Mouse (Mus musculus) liver, embryonic 11.5 days (tissue): ENCODE data around the gene Mtfr1l. TPM values are rescaled to one million over a fixed set of nuclear protein-coding genes. Genes with fewer than 3 reads are reported as not detected.

Source experiments
- ATAC-seq: fragments of 200-750 bp; cut with Nextera tagmentation; replicated peaks from 2 replicates; pipeline ENCODE4 v1.8.0; 2017; ENCODE audit warnings: moderate number of reproducible peaks, mild to moderate bottlenecking, moderate TSS enrichment, moderate library complexity; ENCODE audit not compliant: low FRiP score
- DNase-seq: peaks from one replicate; pipeline ENCODE4 v3.0.0-alpha.2; 2017; ENCODE audit warnings: low spot score
- H3K27ac ChIP-seq: fragments of 300-500 bp; sonication (generic); 2 replicates; pipeline ENCODE4 v1.5.1; 2014; ENCODE audit warnings: mild to moderate bottlenecking, low read depth, low read length, control low read depth
- H3K27me3 ChIP-seq: fragments of 300-500 bp; sonication (generic); replicated peaks from 2 replicates; pipeline ENCODE4 v1.6.1; 2014; ENCODE audit warnings: low read length, mixed read lengths; ENCODE audit not compliant: control insufficient read depth, insufficient read depth
- H3K36me3 ChIP-seq: fragments of 300-500 bp; sonication (generic); 2 replicates; pipeline ENCODE4 v1.6.1; 2014; ENCODE audit warnings: mild to moderate bottlenecking, low read length, moderate library complexity, mixed read lengths; ENCODE audit not compliant: control insufficient read depth, insufficient read depth
- H3K4me1 ChIP-seq: fragments of 300-500 bp; sonication (generic); replicated peaks from 2 replicates; pipeline ENCODE4 v1.6.1; 2014; ENCODE audit warnings: low read length, mixed read lengths; ENCODE audit not compliant: control insufficient read depth, insufficient read depth
- H3K4me2 ChIP-seq: fragments of 300-500 bp; sonication (generic); 2 replicates; pipeline ENCODE4 v1.6.1; 2014; ENCODE audit warnings: mild to moderate bottlenecking, control low read depth, moderate library complexity
- H3K4me3 ChIP-seq: fragments of 300-500 bp; sonication (generic); 2 replicates; pipeline ENCODE4 v1.5.1; 2014; ENCODE audit warnings: low read depth, low read length, control low read depth
- H3K9ac ChIP-seq: fragments of 300-500 bp; sonication (generic); 2 replicates; pipeline ENCODE4 v1.6.1; 2014; ENCODE audit warnings: low read depth, low read length, control low read depth
- H3K9me3 ChIP-seq: fragments of 300-500 bp; sonication (generic); 2 replicates; pipeline ENCODE4 v1.6.1; 2016; ENCODE audit warnings: low read length, inconsistent platforms, mixed read lengths; ENCODE audit not compliant: control insufficient read depth
- WGBS: fragments of 180-500 bp; shearing (Covaris S2); extraction: QIAGEN DNeasy Blood & Tissue Kit; methylation state at CpG from one replicate; pipeline ENCODE4 v1.1.7; 2014; 5-methylcytosine and 5-hydroxymethylcytosine counted together
- polyA plus RNA-seq: library from polyadenylated mRNA; unstranded; fragments of >200 nt; fragmentation: Nextera tagmentation; extraction: Ambion mirVana; gene quantifications from 2 replicates; pipeline ENCODE4 v1.2.1, GENCODE M21; 2014

The Mtfr1l gene
- polyA plus RNA-seq, 1 experiment from 2014 or later: 107 TPM

DNA sequence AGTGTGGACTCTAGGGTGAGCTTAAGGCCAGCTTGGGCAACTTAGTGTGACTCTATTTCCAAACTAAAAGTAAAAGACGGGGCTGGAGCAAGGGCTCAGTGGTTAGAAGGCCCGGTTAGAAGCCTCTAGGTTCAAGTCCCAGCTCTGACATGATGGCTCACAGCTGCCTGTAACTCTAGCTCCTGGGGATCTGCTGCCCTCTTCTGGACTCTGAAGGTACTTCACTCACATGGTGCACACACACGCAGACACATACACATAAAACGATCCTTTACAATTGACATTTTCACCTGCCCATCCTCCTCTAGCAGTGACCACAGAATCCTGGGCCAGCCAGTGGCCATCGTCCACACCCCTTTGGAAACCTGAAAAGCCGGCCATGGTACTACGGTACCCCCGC is 14.7 kb upstream of the Mtfr1l start:
- Histone ChIP-seq H3K27ac (no peak overlapping the region), H3K36me3 (peaks cover 12% of the 10 kb centered on the region), H3K4me3 (no peak overlapping the region), H3K9ac (no peak overlapping the region), H3K9me3 (peaks cover 4% of the 10 kb centered on the region), H3K4me2 (no peak overlapping the region), H3K27me3 (no peaks in the 10 kb centered on the region), H3K4me1 (peaks cover 24% of the 10 kb centered on the region)
- ATAC-seq (no peak), DNase-seq (no peak)
- WGBS: 96% methylated on average over 8 of the region's 8 CpGs

DNA sequence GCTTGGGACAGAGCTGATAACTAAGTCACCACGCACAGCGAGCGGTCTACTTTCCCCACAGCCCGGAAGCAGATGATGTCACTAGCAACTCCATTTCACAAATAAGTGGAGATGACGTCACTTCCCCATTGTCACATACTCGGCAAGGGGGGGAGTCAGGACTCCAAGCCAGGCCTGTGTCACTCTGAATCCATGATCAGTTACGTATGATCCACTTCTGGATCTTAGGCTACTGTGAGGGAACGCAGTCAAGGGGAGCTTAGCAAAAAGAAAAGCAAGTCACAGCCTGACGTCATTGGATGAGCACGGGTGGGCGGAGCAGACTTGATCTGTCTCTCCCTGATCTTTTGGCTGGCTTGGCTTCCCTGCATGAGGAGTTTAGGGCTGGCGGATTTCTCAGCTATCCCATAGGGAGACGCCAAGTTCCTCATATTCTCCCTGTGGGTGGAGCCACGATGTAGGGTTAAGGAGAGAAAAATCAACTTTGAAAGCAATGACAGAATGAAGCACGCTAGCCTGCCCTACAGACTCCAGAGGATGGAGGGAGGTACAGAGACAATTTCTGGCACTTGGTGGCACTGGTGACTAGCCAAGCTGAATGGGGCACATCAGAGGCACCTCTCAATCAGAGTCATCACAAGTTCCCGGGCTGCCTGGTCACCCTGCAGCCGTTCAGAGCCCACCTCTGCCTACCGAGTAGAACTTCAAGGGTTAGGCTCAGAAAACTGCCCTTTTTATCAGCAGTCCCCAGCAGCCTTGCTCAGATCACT is 13.2 kb upstream of the Mtfr1l start:
- Histone ChIP-seq H3K27me3 (no peaks in the 10 kb centered on the region), H3K27ac (0 out of 2 replicates have a peak overlapping the region, but pooled peaks have one; percentile 15), H3K9ac (no peak overlapping the region), H3K36me3 (peaks cover 17% of the 10 kb centered on the region), H3K4me2 (peak overlapping the region; percentile 13; the same call in 1 of the 2 replicates), H3K4me1 (peaks cover 24% of the 10 kb centered on the region), H3K4me3 (no peak overlapping the region), H3K9me3 (peaks cover 4% of the 10 kb centered on the region)
- DNase-seq: no peak
- 60% methylated on average over 18 of the region's 18 CpGs for whole genome bisulfite sequencing
- peak; percentile 57; the same call in 1 of the 2 replicates for ATAC-seq

DNA sequence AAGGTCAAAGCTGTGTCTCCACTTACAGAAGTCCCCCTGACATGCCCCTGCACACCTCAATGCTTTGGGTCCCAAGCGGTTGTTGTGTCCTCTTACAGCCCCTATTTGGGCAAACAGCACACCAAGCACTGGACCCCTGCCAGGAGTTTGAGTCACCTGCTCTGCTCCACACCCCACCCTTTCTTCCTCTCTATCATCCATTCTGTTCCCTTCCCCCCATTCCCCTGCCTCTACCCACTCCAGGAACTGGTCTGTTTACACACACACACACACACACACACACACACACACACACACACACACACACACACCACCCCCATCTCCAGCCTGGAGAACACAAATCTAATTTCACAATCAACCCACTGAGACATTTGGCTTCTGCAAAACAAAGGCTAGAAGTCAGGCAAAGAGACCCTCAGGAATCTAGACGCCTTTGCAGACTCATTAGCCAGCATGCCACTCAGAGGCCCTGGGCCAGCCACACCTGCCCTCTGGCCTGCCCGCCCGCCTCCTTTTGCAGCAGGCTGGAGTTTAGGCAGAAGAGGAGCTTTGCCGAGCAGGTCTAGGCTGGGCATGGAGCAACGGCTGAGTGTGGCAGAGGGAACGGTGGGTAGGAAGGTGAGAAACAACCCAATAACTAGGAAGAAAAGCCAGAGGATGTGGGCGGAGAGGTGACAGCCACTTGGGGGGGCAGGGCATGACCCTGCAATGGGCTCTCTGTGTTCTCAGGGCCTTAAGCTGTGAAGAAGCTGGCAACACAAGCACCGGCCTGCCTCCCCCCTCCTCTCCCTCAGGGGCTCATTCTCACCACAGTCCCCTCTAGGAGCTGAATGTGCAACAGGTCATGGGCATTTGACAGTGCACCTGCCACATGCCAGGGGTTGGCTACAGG is 11.9 kb upstream of the Mtfr1l start:
- ATAC-seq (no peak), DNase-seq (no peak)
- no peak overlapping the region for H3K27ac ChIP-seq
- H3K9ac ChIP-seq: no peak overlapping the region
- peaks cover 4% of the 10 kb centered on the region for H3K9me3 ChIP-seq
- H3K27me3 ChIP-seq: no peaks in the 10 kb centered on the region
- no peak overlapping the region for H3K4me2 ChIP-seq
- no peak overlapping the region for H3K4me3 ChIP-seq
- WGBS: 75% methylated on average over 9 of the region's 9 CpGs
- H3K4me1 ChIP-seq: peaks cover 21% of the 10 kb centered on the region
- peaks cover 25% of the 10 kb centered on the region for H3K36me3 ChIP-seq

DNA sequence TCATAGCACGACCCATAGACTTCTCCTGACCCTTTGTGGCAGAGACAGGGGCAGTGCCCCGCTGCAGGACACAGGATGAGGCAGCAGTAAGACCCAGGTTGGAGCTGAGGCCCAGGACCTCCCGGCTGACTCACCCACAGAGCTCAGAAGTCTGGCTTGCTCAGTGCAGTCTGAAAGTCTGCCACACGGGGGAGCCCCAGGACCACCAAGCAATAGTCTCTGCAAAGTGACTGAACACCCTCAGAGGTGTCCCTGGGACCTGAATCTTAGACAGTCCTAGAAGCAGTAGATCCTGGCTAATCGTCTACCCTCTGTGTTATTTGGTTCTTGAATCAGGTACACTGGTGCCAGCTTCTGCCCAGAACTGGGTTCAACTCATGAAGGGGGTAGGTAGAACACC is 8.1 kb upstream of the Mtfr1l start:
- H3K27me3 ChIP-seq: no peaks in the 10 kb centered on the region
- H3K27ac ChIP-seq: no peak overlapping the region
- DNase-seq (peak; percentile 88), ATAC-seq (peak; percentile 66)
- no peak overlapping the region for H3K4me3 ChIP-seq
- no peaks in the 10 kb centered on the region for H3K9me3 ChIP-seq
- H3K9ac ChIP-seq: no peak overlapping the region
- WGBS: 8% methylated on average over 5 of the region's 5 CpGs
- H3K36me3 ChIP-seq: peaks cover 21% of the 10 kb centered on the region
- no peak overlapping the region for H3K4me2 ChIP-seq
- peaks cover 10% of the 10 kb centered on the region for H3K4me1 ChIP-seq

DNA sequence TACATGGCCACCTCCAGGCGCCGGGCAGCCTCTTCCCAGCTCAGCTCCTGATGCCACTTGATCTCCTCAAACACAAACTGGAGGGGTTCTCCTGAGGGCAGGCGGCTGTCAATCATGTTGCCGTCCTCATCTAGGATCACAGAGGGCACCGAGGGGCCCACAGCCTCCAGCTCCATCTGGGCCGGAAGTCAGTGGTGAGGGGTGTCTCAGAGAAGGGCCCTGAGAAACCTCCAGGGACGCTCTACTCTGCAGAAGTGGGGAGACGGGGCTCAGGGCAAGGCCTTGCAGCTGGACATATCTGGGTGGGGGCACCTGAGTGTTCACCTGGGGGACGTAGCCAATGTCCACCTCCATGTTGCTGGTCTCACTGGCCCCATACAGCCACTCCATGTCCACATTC is 7.5 kb upstream of the Mtfr1l start:
- H3K36me3 ChIP-seq: peaks cover 18% of the 10 kb centered on the region
- no peaks in the 10 kb centered on the region for H3K27me3 ChIP-seq
- no peak overlapping the region for H3K4me2 ChIP-seq
- no peak overlapping the region for H3K4me3 ChIP-seq
- ATAC-seq (0 out of 2 replicates have a peak, but pooled peaks have one; percentile 5), DNase-seq (no peak)
- no peaks in the 10 kb centered on the region for H3K9me3 ChIP-seq
- H3K4me1 ChIP-seq: peaks cover 5% of the 10 kb centered on the region
- WGBS: 92% methylated on average over 9 of the region's 9 CpGs
- no peak overlapping the region for H3K9ac ChIP-seq
- H3K27ac ChIP-seq: no peak overlapping the region

DNA sequence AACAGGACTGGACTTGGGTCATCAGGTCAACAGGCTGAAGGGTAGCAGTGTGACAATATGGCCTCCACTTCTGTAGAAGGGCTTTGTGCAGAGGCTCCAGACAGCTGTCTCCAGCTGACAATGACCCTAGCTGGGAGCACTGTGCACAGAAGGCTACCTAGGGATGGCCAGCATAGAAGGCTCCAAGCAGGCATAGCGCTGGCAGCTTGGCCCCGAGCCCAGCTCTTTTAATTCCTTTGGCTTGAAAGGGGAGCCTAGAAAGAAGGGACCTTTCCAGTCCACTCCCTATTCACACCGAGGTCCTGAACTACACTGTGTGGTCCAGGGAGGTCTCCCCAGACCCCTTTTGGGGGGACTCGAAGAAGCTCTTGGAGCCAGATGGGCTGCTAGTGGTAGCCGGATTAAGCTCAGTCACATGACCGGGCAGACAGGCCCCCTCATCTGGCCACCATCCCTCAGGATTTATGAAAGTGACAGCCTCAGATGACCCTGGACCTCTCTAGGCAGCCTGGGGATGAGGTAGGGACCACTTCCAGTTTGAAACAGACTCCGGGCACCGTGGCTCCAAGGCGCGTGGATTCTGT is 3.9 kb upstream of the Mtfr1l start:
- no peak overlapping the region for H3K4me3 ChIP-seq
- H3K4me2 ChIP-seq: no peak overlapping the region
- WGBS: 86% methylated on average over 10 of the region's 10 CpGs
- DNase-seq (no peak), ATAC-seq (no peak)
- H3K4me1 ChIP-seq: peaks cover 8% of the 10 kb centered on the region
- no peaks in the 10 kb centered on the region for H3K9me3 ChIP-seq
- H3K9ac ChIP-seq: no peak overlapping the region
- no peak overlapping the region for H3K27ac ChIP-seq
- no peaks in the 10 kb centered on the region for H3K27me3 ChIP-seq
- peaks cover 13% of the 10 kb centered on the region for H3K36me3 ChIP-seq

DNA sequence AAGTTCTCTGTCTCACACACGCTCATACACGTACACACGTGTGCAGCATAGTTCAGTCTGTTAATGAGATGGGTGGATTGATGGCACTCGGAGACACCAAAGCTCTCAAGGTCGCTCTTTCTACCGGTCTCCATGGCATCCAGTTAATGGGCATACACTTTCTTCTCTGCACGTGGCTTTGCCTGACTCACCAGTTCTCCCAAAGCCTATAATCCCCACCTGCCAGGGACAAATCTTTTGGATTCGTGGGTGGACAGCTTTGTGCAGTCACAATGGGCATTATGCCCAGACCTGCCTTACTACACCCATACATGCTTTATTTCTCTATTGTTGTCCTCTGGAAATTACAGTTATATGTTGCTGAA is 582 bp upstream of the Mtfr1l start:
- ATAC-seq: no peak
- H3K9me3 ChIP-seq: no peaks in the 10 kb centered on the region
- 14% methylated on average over 8 of the region's 8 CpGs for WGBS

DNA sequence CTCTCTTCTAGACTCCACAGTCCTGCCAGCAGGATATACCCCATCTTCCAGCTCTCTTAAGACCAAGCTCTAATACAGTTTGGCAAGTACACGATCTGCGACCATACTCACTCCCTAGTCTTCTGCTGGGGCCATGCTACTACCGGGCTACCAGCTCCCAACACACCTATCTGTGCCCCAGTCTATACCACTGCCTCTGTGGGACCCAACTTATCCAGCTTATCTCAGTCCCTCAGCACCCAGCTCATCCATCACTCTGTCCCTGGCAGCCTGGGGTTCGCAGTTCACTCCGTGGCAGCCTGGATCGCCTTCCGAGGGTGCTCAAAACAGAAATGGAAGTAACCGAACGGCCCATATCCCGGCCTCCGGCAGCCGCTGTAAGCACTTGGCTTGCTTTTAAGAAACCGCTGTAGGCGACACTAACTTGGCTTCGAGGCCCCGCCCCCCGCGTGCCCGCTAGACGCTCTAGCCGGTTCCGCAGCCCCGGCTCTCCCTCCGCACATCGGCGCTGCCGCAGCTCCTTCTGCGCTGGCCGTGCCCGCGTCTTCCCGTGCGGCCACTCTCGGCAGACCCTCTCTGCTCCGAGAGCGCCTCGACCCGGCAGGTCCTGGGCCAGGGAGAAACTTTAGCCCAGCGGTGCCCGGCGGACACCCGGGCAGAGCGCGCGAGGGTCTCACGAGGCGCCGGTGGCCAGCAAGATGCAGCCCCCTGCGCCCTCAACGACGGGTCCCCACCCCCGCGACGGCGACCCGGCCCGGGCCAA is 882 bp downstream of the Mtfr1l start:
- peaks cover 8% of the 10 kb centered on the region; the same call in 1 of the 2 replicates for H3K36me3 ChIP-seq
- H3K4me3 ChIP-seq: peak overlapping the region; percentile 98
- peak overlapping the region; percentile 85 for H3K27ac ChIP-seq
- peak overlapping the region; percentile 91 for H3K9ac ChIP-seq
- ATAC-seq (peak; percentile 72), DNase-seq (peak; percentile 75)
- no peaks in the 10 kb centered on the region for H3K9me3 ChIP-seq
- peak overlapping the region; percentile 98 for H3K4me2 ChIP-seq
- H3K4me1 ChIP-seq: peaks cover 26% of the 10 kb centered on the region
- WGBS: under 1% methylated on average over 56 of the region's 57 CpGs
- no peaks in the 10 kb centered on the region for H3K27me3 ChIP-seq

More for the DNA sequence above, 582 bp upstream of the Mtfr1l start:
- no peak for DNase-seq
- Histone ChIP-seq H3K27ac (0 out of 2 replicates have a peak overlapping the region, but pooled peaks have one; percentile 16), H3K27me3 (no peaks in the 10 kb centered on the region), H3K4me1 (peaks cover 26% of the 10 kb centered on the region), H3K9ac (peak overlapping the region; percentile 53; the same call in 1 of the 2 replicates), H3K4me2 (peak overlapping the region; percentile 98), H3K4me3 (peak overlapping the region; percentile 98), H3K36me3 (peaks cover 3% of the 10 kb centered on the region; the same call in 1 of the 2 replicates)
